Mouse (Mus musculus) heart, postnatal 0 days (tissue): ENCODE measurements around the gene Nsd1. TPM values are rescaled to one million over a fixed set of nuclear protein-coding genes. Genes with fewer than 3 reads are reported as not detected.

Experiments
- ATAC-seq: fragments of 200-750 bp; cut with Nextera tagmentation; 2 replicates; pipeline ENCODE4 v1.8.0; 2017; ENCODE audit warnings: low read depth, moderate number of reproducible peaks, moderate library complexity; ENCODE audit not compliant: insufficient read depth
- DNase-seq: peaks from one replicate; pipeline ENCODE4 v3.0.0-alpha.2; 2016; ENCODE audit warnings: low spot score
- H3K27ac ChIP-seq: fragments of 300-500 bp; sonication (generic); 2 replicates; pipeline ENCODE4 v1.5.1; 2014; ENCODE audit warnings: low read depth, mild to moderate bottlenecking
- H3K27me3 ChIP-seq: fragments of 300-500 bp; sonication (generic); 2 replicates; pipeline ENCODE4 v1.6.1; 2014; ENCODE audit warnings: low read length, mixed read lengths; ENCODE audit not compliant: control insufficient read depth, insufficient read depth
- H3K36me3 ChIP-seq: fragments of 300-500 bp; sonication (generic); replicated peaks from 2 replicates; pipeline ENCODE4 v1.6.1; 2014; ENCODE audit warnings: low read length, mixed read lengths; ENCODE audit not compliant: control insufficient read depth, insufficient read depth
- H3K4me1 ChIP-seq: fragments of 300-500 bp; sonication (generic); 2 replicates; pipeline ENCODE4 v1.6.1; 2014; ENCODE audit warnings: antibody characterized with exemption; ENCODE audit not compliant: control insufficient read depth, insufficient read depth
- H3K4me2 ChIP-seq: fragments of 300-500 bp; sonication (generic); 2 replicates; pipeline ENCODE4 v1.6.1; 2014; ENCODE audit warnings: low read depth, mild to moderate bottlenecking, low read length, moderate library complexity
- H3K4me3 ChIP-seq: fragments of 300-500 bp; sonication (generic); 2 replicates; pipeline ENCODE4 v1.5.1; 2014; ENCODE audit warnings: low read depth, low read length
- H3K9ac ChIP-seq: fragments of 300-500 bp; sonication (generic); replicated peaks from 2 replicates; pipeline ENCODE4 v1.6.1; 2014; ENCODE audit warnings: low read depth, low read length, mixed read lengths
- H3K9me3 ChIP-seq: fragments of 300-500 bp; sonication (generic); replicated peaks from 2 replicates; pipeline ENCODE4 v1.6.1; 2016; ENCODE audit warnings: low read length; ENCODE audit not compliant: control insufficient read depth
- CTCF ChIP-seq: IDR thresholded peaks from 2 replicates; pipeline ENCODE4 v1.5.1; 2016; ENCODE audit warnings: antibody characterized with exemption, control low read depth, low read depth
- EP300 ChIP-seq: IDR thresholded peaks from 2 replicates; pipeline ENCODE4 v1.6.1; 2016; ENCODE audit warnings: antibody characterized with exemption, low read depth
- WGBS: fragments of 180-500 bp; shearing (Covaris S2); extraction: QIAGEN DNeasy Blood & Tissue Kit; methylation state at CpG from one replicate; pipeline ENCODE4 v1.1.7; 2014; 5-methylcytosine and 5-hydroxymethylcytosine counted together
- polyA plus RNA-seq: library from polyadenylated mRNA; unstranded; fragments of >200 nt; fragmentation: Nextera tagmentation; extraction: Ambion mirVana; gene quantifications from 2 replicates; pipeline ENCODE4 v1.2.1, GENCODE M21; 2015
- total RNA-seq: library from RNA; depleted of rRNA; stranded (reverse); fragments of >200 nt; gene quantifications from 2 replicates; pipeline ENCODE4 v1.2.3, GENCODE M21; 2014; ENCODE audit warnings: low replicate concordance

Gene Nsd1
- total and polyA plus RNA-seq, 2 experiments from 2014 or later: 45.4 to 75.1 TPM

- Histone ChIP-seq H3K9me3 (no peaks in the 10 kb centered on the region), H3K4me3 (no peak overlapping the region), H3K4me1 (no peaks in the 10 kb centered on the region), H3K9ac (no peak overlapping the region), H3K27ac (no peak overlapping the region; the same call in 1 of the 2 replicates), H3K36me3 (peaks cover 71% of the 10 kb centered on the region), H3K27me3 (no peaks in the 10 kb centered on the region), H3K4me2 (no peak overlapping the region)
- TF ChIP-seq CTCF (no peak), EP300 (no peak)
- WGBS: 85% methylated on average over 17 of the region's 17 CpGs
- DNase-seq (no peak), ATAC-seq (no peak)
Observed at GRCm38 (mm10) chr13:55247293-55248030, 37.9 kb downstream of the Nsd1 start.

DNA sequence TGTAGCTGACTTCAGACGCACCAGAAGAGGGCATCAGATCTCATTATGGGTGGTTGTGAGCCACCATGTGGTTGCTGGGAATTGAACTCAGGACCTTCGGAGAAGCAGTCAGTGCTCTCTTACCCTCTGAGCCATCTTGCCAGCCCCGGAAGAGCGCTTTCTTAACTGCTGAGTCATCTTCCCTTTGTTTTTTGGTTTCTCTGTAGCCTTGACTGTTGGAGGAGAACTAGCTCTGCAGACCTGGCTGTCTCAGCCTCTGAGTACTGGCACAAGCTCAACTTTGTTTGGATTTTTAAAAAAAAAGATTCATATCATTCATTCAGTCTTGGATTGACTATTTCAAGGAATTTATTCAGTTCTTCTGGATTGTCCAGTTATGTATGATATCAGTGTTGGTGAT is 39.7 kb downstream of the Nsd1 start:
- peaks cover 65% of the 10 kb centered on the region for H3K36me3 ChIP-seq

DNA sequence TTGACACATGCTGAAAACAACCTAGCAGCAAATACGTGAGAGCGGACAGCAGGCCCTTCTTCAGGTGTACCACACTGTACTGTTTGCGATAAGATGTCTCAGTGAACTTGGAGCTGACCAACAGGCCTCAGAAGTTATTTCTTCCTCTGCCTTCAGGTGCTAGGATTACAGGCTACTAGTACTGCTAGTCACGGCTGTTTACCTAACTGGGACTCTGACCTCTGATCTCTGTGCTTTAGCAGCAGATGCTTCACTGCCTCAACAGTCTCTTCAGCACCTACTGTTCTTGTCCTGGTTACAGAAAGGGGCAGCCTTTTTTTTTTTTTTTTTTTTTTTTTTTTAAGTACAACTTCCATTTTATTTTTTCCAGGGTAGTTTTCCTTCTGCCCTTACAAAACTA is 43.2 kb downstream of the Nsd1 start:
- no peak overlapping the region for H3K27ac ChIP-seq
- no peaks in the 10 kb centered on the region for H3K9me3 ChIP-seq
- H3K4me2 ChIP-seq: no peak overlapping the region
- H3K36me3 ChIP-seq: peaks cover 36% of the 10 kb centered on the region
- no peak for ATAC-seq
- WGBS: 87% methylated on average over 4 of the region's 4 CpGs
- DNase-seq: no peak
- H3K4me1 ChIP-seq: no peaks in the 10 kb centered on the region
- H3K9ac ChIP-seq: no peak overlapping the region
- no peak for TF ChIP-seq EP300
- no peak for TF ChIP-seq CTCF
- no peaks in the 10 kb centered on the region for H3K27me3 ChIP-seq
- H3K4me3 ChIP-seq: no peak overlapping the region

More for the DNA sequence above, 39.7 kb downstream of the Nsd1 start:
- DNase-seq (no peak), ATAC-seq (no peak)
- Histone ChIP-seq H3K9ac (no peak overlapping the region), H3K4me1 (no peaks in the 10 kb centered on the region), H3K9me3 (no peaks in the 10 kb centered on the region), H3K4me2 (no peak overlapping the region), H3K27ac (no peak overlapping the region), H3K4me3 (no peak overlapping the region), H3K27me3 (no peaks in the 10 kb centered on the region)
- TF ChIP-seq EP300 (no peak), CTCF (no peak)
- 79% methylated on average over 4 of the region's 4 CpGs for WGBS

- Histone ChIP-seq H3K27me3 (no peaks in the 10 kb centered on the region), H3K9ac (no peak overlapping the region), H3K36me3 (peaks cover 24% of the 10 kb centered on the region), H3K9me3 (no peaks in the 10 kb centered on the region), H3K4me1 (no peaks in the 10 kb centered on the region), H3K4me2 (no peak overlapping the region), H3K27ac (no peak overlapping the region), H3K4me3 (no peak overlapping the region)
- DNase-seq (no peak), ATAC-seq (no peak)
- 76% methylated on average over 3 of the region's 3 CpGs for WGBS
- TF ChIP-seq EP300: no peak
- no peak for TF ChIP-seq CTCF
Observed at GRCm38 (mm10) chr13:55255052-55255652, 45.6 kb downstream of the Nsd1 start.

- no peak for DNase-seq
- Histone ChIP-seq H3K27ac (no peak overlapping the region), H3K4me1 (no peaks in the 10 kb centered on the region), H3K36me3 (peaks cover 37% of the 10 kb centered on the region), H3K4me2 (no peak overlapping the region), H3K27me3 (no peaks in the 10 kb centered on the region), H3K9ac (no peak overlapping the region), H3K9me3 (no peaks in the 10 kb centered on the region), H3K4me3 (no peak overlapping the region)
- WGBS: 98% methylated on average over 3 of the region's 3 CpGs
- no peak for ATAC-seq
- no peak for TF ChIP-seq CTCF
- no peak for TF ChIP-seq EP300
Observed at GRCm38 (mm10) chr13:55258651-55259050, 49.1 kb downstream of the Nsd1 start.

GRCm38 (mm10) chr13:55261521-55261920 is 51.9 kb downstream of the Nsd1 start:
- WGBS: 93% methylated on average over 8 of the region's 8 CpGs
- no peak for DNase-seq
- no peaks in the 10 kb centered on the region for H3K27me3 ChIP-seq
- H3K9me3 ChIP-seq: no peaks in the 10 kb centered on the region
- TF ChIP-seq CTCF (no peak), EP300 (no peak)
- no peaks in the 10 kb centered on the region for H3K4me1 ChIP-seq
- H3K36me3 ChIP-seq: peaks cover 50% of the 10 kb centered on the region
- H3K9ac ChIP-seq: no peak overlapping the region
- ATAC-seq: no peak
- H3K4me3 ChIP-seq: no peak overlapping the region
- no peak overlapping the region for H3K4me2 ChIP-seq
- no peak overlapping the region for H3K27ac ChIP-seq
